Mouse (Mus musculus) lung, adult 18-20 months (tissue): ENCODE measurements at regions not wholly inside any gene's neighbourhood (a gene's known extent, or its start where the extent isn't known, plus 50 kb on each side); places are given as distances from the start of the nearest gene placed in this dataset.

Experiments
- DNase-seq, 2 experiments: peaks; one replicate each; pipeline ENCODE4 v3.0.0; 2022; ENCODE audit warnings: mixed read lengths in 2 of 2

- no peak for DNase-seq
Measured at GRCm38 (mm10) chr11:18163156-18164024, 209.7 kb upstream of the Etaa1 start.

- DNase-seq: no peak
Measured at GRCm38 (mm10) chr11:18156506-18156905, 202.8 kb upstream of the Etaa1 start.

- peak; percentile 36 to 54 for DNase-seq
Measured at GRCm38 (mm10) chr11:18151788-18152563, 198.3 kb upstream of the Etaa1 start.

GRCm38 (mm10) chr11:18151369-18151768 is 197.7 kb upstream of the Etaa1 start:
- no peak for DNase-seq

GRCm38 (mm10) chr11:18127488-18127887 is 173.8 kb upstream of the Etaa1 start:
- DNase-seq: no peak

GRCm38 (mm10) chr11:18123031-18123430 is 169.4 kb upstream of the Etaa1 start:
- no peak for DNase-seq

GRCm38 (mm10) chr11:18122616-18123015 is 168.9 kb upstream of the Etaa1 start:
- no peak for DNase-seq

- DNase-seq: peak; percentile 5 to 11
Measured at GRCm38 (mm10) chr11:18115693-18116450, 162.2 kb upstream of the Etaa1 start.

- no peak for DNase-seq
Measured at GRCm38 (mm10) chr11:18102841-18103240, 149.2 kb upstream of the Etaa1 start.

GRCm38 (mm10) chr11:18075840-18076435 is 122.3 kb upstream of the Etaa1 start:
- no peak for DNase-seq

- no peak for DNase-seq
Measured at GRCm38 (mm10) chr11:18070586-18071306, 117.1 kb upstream of the Etaa1 start.

- no peak for DNase-seq
Measured at GRCm38 (mm10) chr11:18070032-18070374, 116.3 kb upstream of the Etaa1 start.

- no peak for DNase-seq
Measured at GRCm38 (mm10) chr11:18069348-18070031, 115.8 kb upstream of the Etaa1 start.

GRCm38 (mm10) chr11:18068085-18068484 is 114.4 kb upstream of the Etaa1 start:
- DNase-seq: no peak

GRCm38 (mm10) chr11:18067676-18068075 is 114.0 kb upstream of the Etaa1 start:
- peak in 1 of 2 experiments; percentile 3 for DNase-seq

GRCm38 (mm10) chr11:18041589-18041988 is 87.9 kb upstream of the Etaa1 start:
- no peak for DNase-seq

- DNase-seq: no peak
Measured at GRCm38 (mm10) chr11:18031049-18031448, 77.4 kb upstream of the Etaa1 start.

- peak in 1 of 2 experiments; percentile 4 for DNase-seq
Measured at GRCm38 (mm10) chr11:18022065-18022464, 68.4 kb upstream of the Etaa1 start.

GRCm38 (mm10) chr11:18015239-18015638 is 61.6 kb upstream of the Etaa1 start:
- DNase-seq: no peak

GRCm38 (mm10) chr11:18014610-18015009 is 60.9 kb upstream of the Etaa1 start:
- no peak for DNase-seq

- no peak for DNase-seq
Measured at GRCm38 (mm10) chr11:18012085-18012484, 58.4 kb upstream of the Etaa1 start.
